Mouse (Mus musculus) megakaryocyte, embryonic 14.5 days (primary cell): ENCODE results near the gene Dbil5. TPM values are rescaled to one million over a fixed set of nuclear protein-coding genes. Genes with fewer than 3 reads are reported as not detected.

ENCODE experiments used
- H3K27me3 ChIP-seq: replicated peaks from 2 replicates; pipeline ENCODE3; 2012; ENCODE audit warnings: inconsistent platforms
- H3K36me3 ChIP-seq: replicated peaks from 2 replicates; pipeline ENCODE3; 2012; ENCODE audit warnings: low read length, inconsistent platforms, mixed read lengths
- H3K4me1 ChIP-seq: 2 replicates; pipeline ENCODE4 v1.6.1; 2012; ENCODE audit warnings: inconsistent platforms
- H3K4me3 ChIP-seq: replicated peaks from 2 replicates; pipeline ENCODE3; 2012; ENCODE audit warnings: moderate library complexity, mild to moderate bottlenecking, inconsistent platforms
- H3K9me3 ChIP-seq: 2 replicates; pipeline ENCODE4 v1.6.1; 2012; ENCODE audit warnings: inconsistent platforms
- FLI1 ChIP-seq: IDR thresholded peaks from 2 replicates; pipeline ENCODE4 v1.6.1; 2012; ENCODE audit warnings: low read length, inconsistent platforms, mixed read lengths
- GATA1 ChIP-seq: IDR thresholded peaks from 3 replicates; pipeline ENCODE4 v1.6.1; 2012; ENCODE audit warnings: mixed read lengths, low read length, inconsistent platforms, borderline replicate concordance
- polyA plus RNA-seq: library from polyadenylated mRNA; stranded (reverse); fragments of >175 nt; gene quantifications from 2 replicates; pipeline ENCODE4 v1.2.3, GENCODE M21; 2012; ENCODE audit warnings: low replicate concordance; ENCODE audit not compliant: insufficient read depth

Gene Dbil5
- polyA plus RNA-seq: 3.2 TPM in 1 of 2 replicates, not detected in the other

- H3K36me3 ChIP-seq: peaks cover 55% of the 10 kb centered on the region
- peaks cover 55% of the 10 kb centered on the region for H3K4me1 ChIP-seq
- peak within 1 kb of the TSS; percentile 93 for H3K4me3 ChIP-seq
- no peak for TF ChIP-seq GATA1
- TF ChIP-seq FLI1: no peak
- H3K9me3 ChIP-seq: no peaks in the 10 kb centered on the region
- H3K27me3 ChIP-seq: no peaks in the 10 kb centered on the region
These were observed at the start of gene Dbil5, which contains the start of gene Gemin4 for GRCm38 (mm10) chr11:76217390-76217800. Dbil5 (plus strand) TSS chr11:76217608. Gemin4 (minus strand) TSS chr11:76217664.

- TF ChIP-seq GATA1 (no peak), FLI1 (no peak)
- Histone ChIP-seq H3K27me3 (no peaks in the 10 kb centered on the region), H3K4me1 (peaks cover 12% of the 10 kb centered on the region), H3K9me3 (no peaks in the 10 kb centered on the region), H3K36me3 (peaks cover 57% of the 10 kb centered on the region), H3K4me3 (no peak overlapping the region)
These were observed 48.4 kb upstream of the Dbil5 start for GRCm38 (mm10) chr11:76168976-76169375.

- TF ChIP-seq GATA1 (no peak), FLI1 (no peak)
- no peaks in the 10 kb centered on the region for H3K9me3 ChIP-seq
- no peaks in the 10 kb centered on the region for H3K27me3 ChIP-seq
- H3K4me1 ChIP-seq: peaks cover 12% of the 10 kb centered on the region
- H3K4me3 ChIP-seq: no peak overlapping the region
- peaks cover 59% of the 10 kb centered on the region for H3K36me3 ChIP-seq
These were observed 47.2 kb upstream of the Dbil5 start for GRCm38 (mm10) chr11:76170207-76170606.

- H3K4me1 ChIP-seq: peaks cover 25% of the 10 kb centered on the region
- no peaks in the 10 kb centered on the region for H3K9me3 ChIP-seq
- no peaks in the 10 kb centered on the region for H3K27me3 ChIP-seq
- peak overlapping the region; percentile 100 for H3K4me3 ChIP-seq
- peaks cover 40% of the 10 kb centered on the region for H3K36me3 ChIP-seq
- TF ChIP-seq GATA1 (no peak), FLI1 (no peak)
These were observed 38.5 kb upstream of the Dbil5 start for GRCm38 (mm10) chr11:76178726-76179494.

- H3K9me3 ChIP-seq: no peaks in the 10 kb centered on the region
- no peaks in the 10 kb centered on the region for H3K27me3 ChIP-seq
- peaks cover 33% of the 10 kb centered on the region for H3K36me3 ChIP-seq
- H3K4me3 ChIP-seq: peak within 1 kb of the TSS; percentile 100
- H3K4me1 ChIP-seq: peaks cover 25% of the 10 kb centered on the region
- TF ChIP-seq FLI1 (peak; percentile 75; the same call in 1 of the 2 replicates), GATA1 (0 out of 3 replicates have a peak, but pooled peaks have one; percentile 17)
These were observed 37.8 kb upstream of the Dbil5 start, which contains the start of the genes Vps53 and Fam57a for GRCm38 (mm10) chr11:76179495-76180145. Vps53 (minus strand) TSS chr11:76179647. Fam57a (plus strand) TSS chr11:76179671.

- H3K4me3 ChIP-seq: peak overlapping the region; percentile 100
- no peaks in the 10 kb centered on the region for H3K9me3 ChIP-seq
- no peak for TF ChIP-seq GATA1
- no peak for TF ChIP-seq FLI1
- peaks cover 25% of the 10 kb centered on the region for H3K4me1 ChIP-seq
- peaks cover 30% of the 10 kb centered on the region for H3K36me3 ChIP-seq
- no peaks in the 10 kb centered on the region for H3K27me3 ChIP-seq
These were observed 37.3 kb upstream of the Dbil5 start for GRCm38 (mm10) chr11:76180146-76180540.

- Histone ChIP-seq H3K27me3 (no peaks in the 10 kb centered on the region), H3K36me3 (peaks cover 11% of the 10 kb centered on the region), H3K4me1 (peaks cover 6% of the 10 kb centered on the region), H3K4me3 (no peak overlapping the region), H3K9me3 (no peaks in the 10 kb centered on the region)
- TF ChIP-seq FLI1: no peak
- no peak for TF ChIP-seq GATA1
These were observed 33.7 kb upstream of the Dbil5 start for GRCm38 (mm10) chr11:76183745-76184144.

- H3K9me3 ChIP-seq: no peaks in the 10 kb centered on the region
- H3K27me3 ChIP-seq: no peaks in the 10 kb centered on the region
- H3K36me3 ChIP-seq: peaks cover 4% of the 10 kb centered on the region
- H3K4me1 ChIP-seq: no peaks in the 10 kb centered on the region
- no peak overlapping the region for H3K4me3 ChIP-seq
- TF ChIP-seq GATA1 (no peak), FLI1 (no peak)
These were observed 30.5 kb upstream of the Dbil5 start for GRCm38 (mm10) chr11:76186908-76187307.

- Histone ChIP-seq H3K27me3 (peaks cover 13% of the 10 kb centered on the region), H3K9me3 (no peaks in the 10 kb centered on the region), H3K4me3 (no peak overlapping the region), H3K36me3 (no peaks in the 10 kb centered on the region), H3K4me1 (peaks cover 18% of the 10 kb centered on the region)
- TF ChIP-seq FLI1: no peak
- TF ChIP-seq GATA1: no peak
These were observed 21.0 kb upstream of the Dbil5 start for GRCm38 (mm10) chr11:76196275-76196976.
